Mouse (Mus musculus) cerebellum, adult 2 months (tissue): ENCODE results near the gene Trit1.

ENCODE experiments used
- CTCF ChIP-seq: fragments of 200-500 bp; IDR thresholded peaks from 2 replicates; pipeline ENCODE4 v1.5.1; 2011; ENCODE audit warnings: low read depth, mild to moderate bottlenecking, control low read depth, low read length, moderate library complexity, borderline replicate concordance; ENCODE audit not compliant: insufficient read depth
- POLR2A ChIP-seq: fragments of 200-500 bp; IDR thresholded peaks from 2 replicates; pipeline ENCODE4 v1.6.1; 2011; ENCODE audit warnings: low read length, control low read depth, borderline replicate concordance; ENCODE audit not compliant: insufficient read depth

DNA sequence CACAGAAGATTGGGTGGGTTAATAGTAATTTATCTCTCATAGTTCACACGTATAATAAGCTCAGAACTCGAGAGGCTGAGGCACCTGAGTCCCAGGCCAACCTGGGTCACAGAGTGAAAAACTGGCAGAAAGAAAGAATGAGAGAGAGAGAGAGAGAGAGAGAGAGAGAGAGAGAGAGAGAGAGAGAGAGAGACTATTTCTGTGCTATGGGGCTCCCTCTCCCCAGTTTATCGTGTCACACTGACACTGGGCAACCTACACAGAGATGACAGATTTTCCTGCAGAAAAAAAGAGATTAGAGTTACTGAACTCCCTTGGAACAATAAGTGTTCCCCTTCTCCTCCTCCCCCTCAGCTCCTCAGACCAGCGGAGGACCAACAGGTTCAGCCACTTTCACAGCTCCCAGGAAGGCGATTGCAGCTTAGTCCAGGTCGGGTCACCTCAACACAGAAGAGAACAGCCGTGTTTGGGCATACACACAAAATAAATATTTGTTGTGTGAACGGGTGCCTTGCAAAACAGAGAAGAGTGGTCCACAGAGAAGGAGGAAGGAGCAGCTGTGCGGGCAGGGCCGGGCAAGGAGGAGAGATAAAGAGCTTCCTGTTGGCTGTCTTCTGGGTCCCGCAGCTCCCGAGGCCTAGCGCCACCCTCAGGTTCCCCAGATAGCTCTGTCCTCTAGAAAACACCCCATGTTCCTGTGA is 55.0 kb downstream of the Trit1 start:
- no peak for TF ChIP-seq POLR2A
- TF ChIP-seq CTCF = peak; percentile 32; the same call in 1 of the 2 replicates
